Mouse (Mus musculus) forebrain, embryonic 15.5 days (tissue): ENCODE data around the gene Pparg. TPM values are rescaled to one million over a fixed set of nuclear protein-coding genes. Genes with fewer than 3 reads are reported as not detected.

Source experiments
- ATAC-seq: fragments of 200-750 bp; cut with Nextera tagmentation; replicated peaks from 2 replicates; pipeline ENCODE4 v1.8.0; 2017; ENCODE audit warnings: mild to moderate bottlenecking, moderate TSS enrichment, moderate library complexity
- H3K27ac ChIP-seq: fragments of 300-500 bp; sonication (generic); replicated peaks from 2 replicates; pipeline ENCODE4 v1.5.1; 2015; ENCODE audit warnings: mild to moderate bottlenecking, inconsistent platforms
- H3K27me3 ChIP-seq: fragments of 300-500 bp; sonication (generic); 2 replicates; pipeline ENCODE4 v1.6.1; 2015; ENCODE audit warnings: inconsistent platforms
- H3K36me3 ChIP-seq: fragments of 300-500 bp; sonication (generic); 2 replicates; pipeline ENCODE4 v1.6.1; 2015; ENCODE audit warnings: mild to moderate bottlenecking, inconsistent platforms
- H3K4me1 ChIP-seq: fragments of 300-500 bp; sonication (generic); 2 replicates; pipeline ENCODE4 v1.6.1; 2015; ENCODE audit warnings: inconsistent platforms
- H3K4me2 ChIP-seq: fragments of 300-500 bp; sonication (generic); replicated peaks from 2 replicates; pipeline ENCODE4 v1.6.1; 2015; ENCODE audit warnings: mild to moderate bottlenecking, inconsistent platforms
- H3K4me3 ChIP-seq: fragments of 300-500 bp; sonication (generic); 2 replicates; pipeline ENCODE4 v1.5.1; 2015; ENCODE audit warnings: mild to moderate bottlenecking, inconsistent platforms
- H3K9ac ChIP-seq: fragments of 300-500 bp; sonication (generic); replicated peaks from 2 replicates; pipeline ENCODE4 v1.6.1; 2015; ENCODE audit warnings: mild to moderate bottlenecking, inconsistent platforms
- H3K9me3 ChIP-seq: fragments of 300-500 bp; sonication (generic); 2 replicates; pipeline ENCODE4 v1.6.1; 2016; ENCODE audit warnings: inconsistent platforms
- WGBS: fragments of 180-500 bp; shearing (Covaris S2); methylation state at CpG from one replicate; pipeline ENCODE4 v1.1.7; 2015; ENCODE audit warnings: mixed read lengths; 5-methylcytosine and 5-hydroxymethylcytosine counted together
- polyA plus RNA-seq: library from polyadenylated mRNA; unstranded; fragments of >200 nt; fragmentation: Nextera tagmentation; extraction: Ambion mirVana; gene quantifications from 2 replicates; pipeline ENCODE4 v1.2.1, GENCODE M21; 2015

The Pparg gene
- 0.20 TPM in 1 of 2 replicates, not detected in the other for polyA plus RNA-seq

DNA sequence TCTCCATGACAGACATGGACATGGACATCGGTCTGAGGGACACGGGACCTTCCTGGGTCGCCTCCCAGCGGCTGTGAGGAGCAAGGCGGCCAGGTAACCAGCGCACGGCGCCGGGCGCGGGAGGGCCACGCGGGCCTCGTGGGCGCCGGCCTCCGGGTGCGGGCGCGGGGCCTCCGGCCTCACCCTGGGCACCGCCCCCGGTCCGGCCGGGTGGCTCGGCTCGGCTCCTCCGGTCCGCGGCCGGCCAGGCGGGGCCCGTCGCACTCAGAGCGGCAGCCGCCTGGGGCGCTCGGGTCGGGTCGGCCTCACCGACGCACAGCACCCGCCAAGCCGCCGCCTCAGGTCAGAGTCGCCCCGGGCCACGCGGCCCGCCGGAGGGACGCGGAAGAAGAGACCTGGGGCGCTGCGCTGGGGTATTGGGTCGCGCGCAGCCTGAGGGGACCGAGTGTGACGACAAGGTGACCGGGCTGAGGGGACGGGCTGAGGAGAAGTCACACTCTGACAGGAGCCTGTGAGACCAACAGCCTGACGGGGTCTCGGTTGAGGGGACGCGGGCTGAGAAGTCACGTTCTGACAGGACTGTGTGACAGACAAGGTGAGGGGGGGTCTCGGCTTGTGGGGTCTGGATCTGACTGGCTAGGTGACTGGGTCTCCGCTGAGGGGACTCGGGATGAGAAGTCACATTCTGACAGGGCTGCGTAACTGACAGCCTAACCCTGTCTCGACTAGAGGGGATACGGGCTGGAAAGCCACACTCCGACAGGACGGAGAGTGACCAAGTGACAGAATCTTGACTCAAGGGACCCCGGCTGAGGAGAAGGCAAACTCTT is at the start of gene Pparg:
Gene Pparg, plus strand, starts transcription at position 176 of the 830 bp plus-strand sequence.
- Histone ChIP-seq H3K27ac (no peak within 1 kb of the TSS), H3K9ac (peak within 1 kb of the TSS; percentile 43), H3K4me2 (peak within 1 kb of the TSS; percentile 99), H3K4me1 (peaks cover 15% of the 10 kb centered on the region), H3K36me3 (no peaks in the 10 kb centered on the region), H3K9me3 (no peaks in the 10 kb centered on the region), H3K4me3 (peak within 1 kb of the TSS; percentile 54), H3K27me3 (peaks cover 16% of the 10 kb centered on the region)
- WGBS, result under 1% methylated on average over 74 of the region's 76 CpGs
- peak; percentile 63 for ATAC-seq

DNA sequence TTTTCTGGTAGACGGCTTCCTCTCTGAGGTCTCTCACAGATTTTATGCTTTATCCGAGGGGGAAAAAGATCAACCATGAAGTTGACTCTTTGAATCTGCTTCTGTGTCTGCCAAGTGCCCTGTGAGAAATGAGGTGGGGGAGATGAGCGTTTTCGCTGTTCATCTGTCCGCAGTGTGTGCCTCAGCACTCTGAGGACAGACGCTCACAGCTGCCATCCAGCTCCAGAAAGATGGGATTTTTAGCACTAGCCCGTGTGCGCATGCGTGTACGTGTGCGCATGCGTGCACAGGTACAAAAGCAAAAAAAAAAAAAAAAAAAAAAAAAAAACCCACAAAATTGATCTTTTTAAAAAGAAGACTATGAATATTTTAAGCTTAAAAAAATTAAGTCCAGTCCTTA is 48.0 kb upstream of the Pparg start:
- Histone ChIP-seq H3K27ac (no peak overlapping the region), H3K9me3 (no peaks in the 10 kb centered on the region), H3K4me1 (no peaks in the 10 kb centered on the region), H3K36me3 (no peaks in the 10 kb centered on the region), H3K27me3 (no peaks in the 10 kb centered on the region), H3K9ac (0 out of 2 replicates have a peak overlapping the region, but pooled peaks have one; percentile 12), H3K4me2 (no peak overlapping the region), H3K4me3 (peak overlapping the region; percentile 12)
- no peak for ATAC-seq
- 62% methylated on average over 12 of the region's 12 CpGs for WGBS

DNA sequence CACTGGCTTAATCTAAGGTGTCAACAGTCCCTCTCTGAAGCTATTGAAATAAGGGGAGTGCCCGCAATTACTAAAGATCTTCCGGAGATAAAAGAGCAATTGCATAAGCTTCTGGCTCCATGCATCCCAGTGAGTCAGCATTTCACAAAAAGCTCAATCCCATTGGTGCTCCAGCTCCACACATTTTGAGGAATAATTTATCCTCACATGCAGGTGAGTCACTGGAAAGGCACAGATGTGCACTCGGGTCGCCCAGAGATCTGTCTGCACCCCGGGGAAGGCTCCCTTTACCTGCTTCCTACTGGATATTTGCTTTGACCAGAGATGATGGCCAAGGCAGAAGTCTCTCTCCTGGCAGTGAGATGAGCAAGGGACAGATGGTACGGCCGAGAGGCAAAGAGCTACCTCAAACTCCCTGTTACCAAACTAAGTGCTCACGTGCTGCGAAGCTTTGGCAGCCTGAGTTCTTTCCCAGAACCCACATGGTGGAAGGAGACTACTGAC is 47.5 kb upstream of the Pparg start:
- no peak overlapping the region for H3K4me2 ChIP-seq

DNA sequence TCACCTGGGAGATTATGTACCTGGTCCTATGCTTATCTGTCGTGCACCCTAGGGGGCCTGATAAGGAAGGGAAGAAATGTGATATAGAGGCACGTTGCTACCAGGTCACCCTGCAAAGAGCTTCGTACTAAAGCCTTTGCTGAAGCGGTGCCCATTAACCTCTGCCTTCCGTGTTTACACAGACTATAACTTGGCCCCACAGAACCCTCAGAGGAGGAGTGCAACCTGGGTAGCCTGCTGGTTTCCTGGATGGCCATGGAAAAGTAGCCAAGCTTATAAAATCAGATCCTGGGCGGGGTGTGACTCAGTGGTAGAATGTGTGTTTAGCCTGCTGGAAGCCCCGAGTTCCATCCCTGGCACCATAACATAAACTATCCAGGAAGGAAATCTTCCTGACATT is 46.8 kb upstream of the Pparg start:
- 85% methylated on average over 7 of the region's 7 CpGs for whole genome bisulfite sequencing
- Histone ChIP-seq H3K27me3 (no peaks in the 10 kb centered on the region), H3K9ac (no peak overlapping the region), H3K9me3 (no peaks in the 10 kb centered on the region), H3K27ac (no peak overlapping the region), H3K4me1 (no peaks in the 10 kb centered on the region), H3K4me3 (no peak overlapping the region), H3K4me2 (no peak overlapping the region), H3K36me3 (no peaks in the 10 kb centered on the region)
- no peak for ATAC-seq

More for the DNA sequence above, 47.5 kb upstream of the Pparg start:
- ATAC-seq, result no peak
- Histone ChIP-seq H3K4me1 (no peaks in the 10 kb centered on the region), H3K27ac (no peak overlapping the region), H3K36me3 (no peaks in the 10 kb centered on the region), H3K27me3 (no peaks in the 10 kb centered on the region), H3K9ac (no peak overlapping the region), H3K4me3 (no peak overlapping the region), H3K9me3 (no peaks in the 10 kb centered on the region)
- 66% methylated on average over 9 of the region's 9 CpGs for WGBS

DNA sequence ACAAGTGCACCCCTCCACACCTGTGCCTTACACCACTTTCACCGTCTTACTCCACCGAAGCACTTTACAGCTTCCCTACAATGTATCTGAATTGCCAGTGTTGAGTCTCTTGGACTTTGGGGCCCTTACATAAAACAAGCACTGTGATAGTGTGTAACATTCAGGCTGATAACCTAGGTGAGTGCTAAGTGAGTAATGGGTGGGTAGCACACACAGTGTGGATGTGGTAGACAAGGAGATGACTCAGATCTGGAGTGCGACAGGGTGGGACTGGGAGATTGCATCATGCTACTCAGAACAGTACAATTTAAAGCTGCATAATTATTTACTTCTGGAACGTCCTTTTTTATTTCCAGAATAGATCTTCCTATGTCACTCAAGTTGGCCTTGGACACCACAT is 45.0 kb upstream of the Pparg start:
- no peak overlapping the region for H3K4me3 ChIP-seq
- no peaks in the 10 kb centered on the region for H3K9me3 ChIP-seq
- no peaks in the 10 kb centered on the region for H3K36me3 ChIP-seq
- H3K4me2 ChIP-seq, result no peak overlapping the region
- WGBS, result 91% methylated on average over 4 of the region's 4 CpGs
- H3K27me3 ChIP-seq, result no peaks in the 10 kb centered on the region
- no peak overlapping the region for H3K9ac ChIP-seq
- no peaks in the 10 kb centered on the region for H3K4me1 ChIP-seq
- no peak overlapping the region for H3K27ac ChIP-seq
- no peak for ATAC-seq

DNA sequence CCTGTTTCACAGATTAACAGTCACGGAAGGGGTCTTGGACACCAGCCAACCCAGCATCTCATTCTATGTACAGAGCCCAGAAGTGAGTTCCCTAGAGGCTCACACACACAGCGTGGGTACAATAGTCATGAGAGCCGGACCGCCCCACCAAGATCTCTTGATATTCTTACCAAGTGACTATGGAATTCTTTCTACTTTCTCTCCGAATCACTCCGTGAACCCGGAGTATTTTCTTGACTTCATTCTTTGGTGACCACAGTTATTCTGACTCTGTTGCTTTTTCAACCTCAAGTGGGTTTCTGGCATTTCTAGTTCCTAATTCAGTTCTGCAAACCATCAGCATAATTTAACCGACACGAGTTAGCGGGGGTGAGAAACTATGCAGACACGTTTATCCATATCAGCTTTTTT is 43.9 kb upstream of the Pparg start:
- ATAC-seq, result no peak
- Histone ChIP-seq H3K9ac (no peak overlapping the region), H3K4me3 (no peak overlapping the region), H3K4me2 (no peak overlapping the region), H3K27ac (no peak overlapping the region), H3K4me1 (no peaks in the 10 kb centered on the region), H3K9me3 (no peaks in the 10 kb centered on the region), H3K36me3 (no peaks in the 10 kb centered on the region), H3K27me3 (no peaks in the 10 kb centered on the region)
- WGBS, result 72% methylated on average over 11 of the region's 11 CpGs

DNA sequence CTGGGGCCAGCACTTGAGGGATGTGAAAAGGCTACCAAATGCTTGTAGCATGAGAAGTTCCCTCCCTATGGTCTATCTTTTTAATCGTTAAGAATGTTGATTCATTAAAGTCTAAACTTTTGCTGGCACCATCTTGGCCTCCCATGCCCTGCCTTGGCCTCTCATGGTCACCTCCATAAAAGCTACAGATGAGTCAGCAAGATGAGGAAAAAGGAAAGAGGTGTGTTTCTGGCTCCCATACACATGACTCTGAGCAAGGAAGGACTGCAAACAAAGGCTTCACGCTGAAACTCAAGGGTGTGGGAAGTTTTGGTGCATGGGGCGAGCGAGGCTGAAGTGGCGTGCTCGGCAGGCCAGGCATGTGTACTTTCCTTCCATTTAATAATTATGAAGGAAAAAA is 41.9 kb upstream of the Pparg start:
- no peak overlapping the region for H3K4me2 ChIP-seq
- no peaks in the 10 kb centered on the region for H3K36me3 ChIP-seq
- no peaks in the 10 kb centered on the region for H3K9me3 ChIP-seq
- H3K9ac ChIP-seq, result no peak overlapping the region
- 90% methylated on average over 6 of the region's 6 CpGs for WGBS
- H3K4me1 ChIP-seq, result 0 out of 2 replicates have a peak, but pooled peaks cover 3% of the 10 kb centered on the region
- H3K4me3 ChIP-seq, result no peak overlapping the region
- H3K27ac ChIP-seq, result no peak overlapping the region
- ATAC-seq, result no peak
- no peaks in the 10 kb centered on the region for H3K27me3 ChIP-seq

DNA sequence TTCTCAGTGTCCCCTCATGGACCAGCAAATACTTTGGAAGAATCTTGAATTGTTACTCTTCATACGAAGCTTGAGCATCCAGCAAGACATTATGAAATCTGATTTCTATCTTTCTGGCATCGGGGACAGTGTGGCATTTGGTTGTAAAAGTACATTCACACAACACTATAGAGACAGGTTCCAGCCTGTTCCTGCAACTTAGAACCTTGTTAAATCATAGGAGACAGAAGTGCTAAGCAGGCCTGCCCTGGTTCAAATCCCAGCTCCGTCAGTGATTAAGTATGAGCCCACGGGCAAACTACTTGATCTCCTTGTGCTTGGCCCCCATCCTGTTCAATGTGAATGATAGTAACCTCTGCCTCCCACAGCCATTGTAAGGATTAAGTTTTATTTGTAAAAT is 41.1 kb upstream of the Pparg start:
- no peak overlapping the region for H3K4me2 ChIP-seq
- 95% methylated on average over 4 of the region's 4 CpGs for WGBS
- H3K9me3 ChIP-seq, result no peaks in the 10 kb centered on the region
- H3K36me3 ChIP-seq, result no peaks in the 10 kb centered on the region
- no peak overlapping the region for H3K9ac ChIP-seq
- H3K27ac ChIP-seq, result no peak overlapping the region
- H3K4me3 ChIP-seq, result no peak overlapping the region
- 0 out of 2 replicates have a peak, but pooled peaks cover 3% of the 10 kb centered on the region for H3K4me1 ChIP-seq
- H3K27me3 ChIP-seq, result no peaks in the 10 kb centered on the region
- ATAC-seq, result no peak

DNA sequence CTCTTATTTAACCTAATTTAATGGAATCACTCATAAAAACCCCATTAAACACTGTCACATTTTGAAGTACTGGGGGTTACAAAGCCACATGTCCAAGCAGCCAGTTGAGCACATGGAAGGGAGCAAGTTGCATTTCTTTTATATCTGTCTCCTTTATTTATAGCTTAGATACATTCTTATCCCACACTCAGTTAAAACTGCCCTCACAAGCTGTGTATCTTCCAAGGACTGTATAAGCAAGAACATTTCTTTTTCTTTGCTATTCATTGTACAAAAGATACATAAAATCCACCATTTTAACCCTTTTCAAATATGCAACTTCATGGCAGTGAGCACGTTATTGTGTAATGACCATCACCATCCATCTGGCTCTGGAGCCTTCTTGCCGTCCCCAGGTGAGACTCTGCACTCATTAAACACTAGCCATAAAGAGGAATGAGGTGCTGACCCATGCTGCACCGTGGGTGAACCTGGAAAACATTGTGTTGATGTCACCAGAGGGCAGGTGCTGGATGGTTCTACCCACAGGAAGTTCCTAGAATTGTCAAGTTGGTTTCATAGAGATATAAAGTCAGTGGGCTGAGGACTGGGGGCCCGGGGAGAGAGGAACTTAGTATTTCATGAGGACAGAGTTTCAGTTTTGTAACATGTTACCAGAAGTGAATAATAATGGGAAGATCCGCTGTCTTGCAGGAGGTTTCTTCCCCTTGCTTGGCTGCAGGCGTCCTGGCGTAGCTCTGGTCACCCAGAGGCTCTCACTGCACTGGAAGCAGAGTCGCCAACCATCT is 39.6 kb upstream of the Pparg start:
- no peak overlapping the region for H3K4me2 ChIP-seq
- no peak overlapping the region for H3K4me3 ChIP-seq
- no peak for ATAC-seq
- no peaks in the 10 kb centered on the region for H3K9me3 ChIP-seq
- no peak overlapping the region for H3K9ac ChIP-seq
- no peaks in the 10 kb centered on the region for H3K27me3 ChIP-seq
- no peaks in the 10 kb centered on the region for H3K36me3 ChIP-seq
- WGBS, result 84% methylated on average over 8 of the region's 8 CpGs
- no peak overlapping the region for H3K27ac ChIP-seq
- 0 out of 2 replicates have a peak, but pooled peaks cover 3% of the 10 kb centered on the region for H3K4me1 ChIP-seq

DNA sequence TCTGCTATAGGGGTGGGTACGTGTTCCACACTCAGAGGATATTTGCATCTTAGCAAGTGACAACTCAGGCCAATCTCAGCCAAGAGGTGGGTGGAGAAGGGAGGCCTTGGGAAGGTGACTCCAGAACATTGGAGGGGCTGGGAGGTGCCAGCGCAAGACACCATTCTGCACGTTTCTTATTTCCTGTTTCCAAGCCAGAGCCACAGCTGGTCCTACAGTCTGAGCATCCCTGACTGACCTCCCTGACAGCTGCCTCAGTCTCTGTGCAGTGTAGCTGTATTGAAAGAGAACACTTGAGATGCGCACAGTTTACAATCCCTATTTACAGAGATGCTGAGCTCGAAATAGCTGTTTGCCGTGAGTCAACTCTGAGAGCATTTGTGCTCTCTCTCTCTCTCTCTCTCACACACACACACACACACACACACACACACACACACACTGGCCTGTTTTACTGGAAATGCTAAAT is 38.8 kb upstream of the Pparg start:
- ATAC-seq, result no peak
- H3K4me1 ChIP-seq, result 0 out of 2 replicates have a peak, but pooled peaks cover 3% of the 10 kb centered on the region
- WGBS, result 58% methylated on average over 6 of the region's 6 CpGs
- no peaks in the 10 kb centered on the region for H3K9me3 ChIP-seq
- no peak overlapping the region for H3K27ac ChIP-seq
- no peaks in the 10 kb centered on the region for H3K36me3 ChIP-seq
- no peaks in the 10 kb centered on the region for H3K27me3 ChIP-seq
- H3K9ac ChIP-seq, result no peak overlapping the region
- no peak overlapping the region for H3K4me2 ChIP-seq
- H3K4me3 ChIP-seq, result no peak overlapping the region

DNA sequence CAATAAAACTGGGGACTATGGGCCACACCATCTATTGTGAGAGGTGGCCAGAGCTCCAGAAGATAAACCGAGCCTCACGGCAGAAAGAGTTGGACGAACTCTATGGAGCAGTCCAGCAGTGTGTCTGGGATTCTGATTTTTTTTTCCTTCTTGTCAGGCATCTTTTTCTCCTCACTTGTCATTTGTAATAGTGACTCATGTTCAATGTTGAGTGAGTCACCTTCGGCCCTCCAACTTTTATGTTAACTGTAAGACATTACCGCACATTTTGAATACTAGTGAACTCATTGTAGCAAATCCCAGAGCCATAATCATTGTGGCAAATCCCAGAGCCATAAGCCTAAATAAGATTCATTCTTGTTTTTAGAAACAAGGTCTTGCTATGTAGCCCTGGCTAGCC is 37.8 kb upstream of the Pparg start:
- H3K27me3 ChIP-seq, result no peaks in the 10 kb centered on the region
- WGBS, result 92% methylated on average over 5 of the region's 5 CpGs
- H3K4me3 ChIP-seq, result no peak overlapping the region

DNA sequence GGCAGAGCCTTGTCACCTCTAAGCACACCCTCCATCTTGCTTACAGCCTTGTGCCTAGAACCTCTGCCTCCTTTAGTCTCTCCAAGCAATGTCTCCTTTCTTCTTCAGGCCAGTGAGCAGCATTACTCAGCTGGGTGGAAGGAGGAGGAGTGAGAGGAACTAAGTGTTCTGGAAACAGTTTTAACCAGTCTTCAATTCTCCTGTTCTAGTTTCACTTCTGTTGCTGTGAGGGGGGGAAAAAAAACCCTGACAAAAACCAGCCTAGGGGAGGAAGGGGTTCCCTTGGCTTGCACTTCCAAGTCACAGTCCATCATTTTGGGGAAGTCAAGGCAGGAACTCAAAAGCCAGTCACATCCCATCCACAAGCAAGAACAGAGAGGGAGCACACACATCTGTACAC is 29.8 kb upstream of the Pparg start:
- Histone ChIP-seq H3K36me3 (no peaks in the 10 kb centered on the region), H3K9ac (no peak overlapping the region), H3K4me3 (no peak overlapping the region), H3K9me3 (no peaks in the 10 kb centered on the region), H3K27ac (no peak overlapping the region), H3K27me3 (no peaks in the 10 kb centered on the region), H3K4me1 (no peaks in the 10 kb centered on the region), H3K4me2 (no peak overlapping the region)
- ATAC-seq, result no peak

More for the DNA sequence above, 37.8 kb upstream of the Pparg start:
- Histone ChIP-seq H3K4me1 (0 out of 2 replicates have a peak, but pooled peaks cover 3% of the 10 kb centered on the region), H3K4me2 (no peak overlapping the region), H3K36me3 (no peaks in the 10 kb centered on the region), H3K9ac (no peak overlapping the region), H3K9me3 (no peaks in the 10 kb centered on the region), H3K27ac (no peak overlapping the region)
- ATAC-seq, result no peak
